Mouse (Mus musculus): ENCODE results near the gene Iqch.

The Iqch gene

DNA sequence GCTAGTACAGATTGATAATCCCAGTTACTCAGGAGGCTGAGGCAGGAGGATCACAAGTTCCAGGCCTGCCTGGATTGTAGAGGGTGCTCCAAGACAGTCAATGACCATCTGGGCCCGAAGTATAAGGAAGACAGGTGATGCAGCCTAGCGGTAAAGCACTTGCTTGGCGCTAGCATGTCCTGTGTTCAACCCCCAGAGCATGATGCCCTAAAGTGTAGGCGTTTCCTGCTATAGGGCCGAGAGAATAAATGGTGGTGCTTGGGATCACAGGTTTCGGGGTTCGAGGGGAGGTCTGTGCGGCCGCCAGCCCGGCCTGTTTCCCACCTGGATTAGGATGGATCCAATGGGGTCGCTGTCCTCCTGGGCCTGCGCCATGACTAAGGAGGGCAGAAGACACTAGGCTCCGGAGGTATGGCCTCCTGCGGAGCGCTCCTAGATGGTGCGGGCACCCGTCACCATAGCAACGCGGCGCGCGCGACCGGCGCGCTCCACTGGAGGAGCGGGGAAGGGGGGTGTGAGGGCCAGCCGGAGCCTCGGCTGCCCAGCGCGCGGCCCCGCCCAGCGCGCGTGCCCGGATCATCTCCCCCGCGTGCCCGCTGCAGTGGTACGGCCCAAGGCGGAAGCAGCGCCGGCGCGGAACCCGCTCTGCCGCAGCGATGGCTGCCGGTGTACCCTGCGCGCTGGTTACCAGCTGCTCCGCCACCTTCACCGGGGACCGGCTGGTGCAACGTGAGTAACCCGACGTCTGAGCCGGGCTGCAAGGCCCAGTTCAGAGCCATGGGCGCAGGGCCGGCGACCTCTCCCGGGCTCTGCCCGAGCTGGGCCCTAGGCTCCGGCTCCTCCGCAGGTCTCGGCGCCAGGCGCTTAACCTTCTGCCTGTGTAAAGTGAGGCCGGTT lies at the start of gene Iqch, which contains the start of gene Aagab:
Gene Iqch (minus strand): TSS at position 451 of the 897 bp plus-strand sequence.
Gene Aagab (plus strand): TSS at position 618 of the 897 bp plus-strand sequence.
- peak; percentile 97 to 98 for DNase-seq

DNA sequence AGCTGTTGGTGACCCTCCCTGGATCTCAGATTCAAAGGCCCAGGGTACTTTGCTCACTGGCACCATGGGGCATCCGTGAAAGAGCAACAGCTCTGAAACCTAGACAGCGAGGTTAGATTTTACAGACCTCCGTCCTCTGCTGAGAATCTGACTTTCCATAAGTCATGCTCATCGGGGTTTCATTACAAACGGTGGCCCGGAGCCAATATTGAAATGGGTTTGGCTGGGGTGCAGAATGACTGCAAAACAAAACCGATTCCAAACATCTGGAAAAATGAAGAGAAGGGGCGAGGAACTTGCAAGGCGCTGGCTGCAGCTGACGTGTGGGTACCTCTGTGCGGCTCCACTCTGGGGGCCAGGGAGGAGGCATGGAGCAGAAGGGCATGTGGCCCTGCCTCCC lies 49.3 kb upstream of the Iqch start:
- no peak for DNase-seq

DNA sequence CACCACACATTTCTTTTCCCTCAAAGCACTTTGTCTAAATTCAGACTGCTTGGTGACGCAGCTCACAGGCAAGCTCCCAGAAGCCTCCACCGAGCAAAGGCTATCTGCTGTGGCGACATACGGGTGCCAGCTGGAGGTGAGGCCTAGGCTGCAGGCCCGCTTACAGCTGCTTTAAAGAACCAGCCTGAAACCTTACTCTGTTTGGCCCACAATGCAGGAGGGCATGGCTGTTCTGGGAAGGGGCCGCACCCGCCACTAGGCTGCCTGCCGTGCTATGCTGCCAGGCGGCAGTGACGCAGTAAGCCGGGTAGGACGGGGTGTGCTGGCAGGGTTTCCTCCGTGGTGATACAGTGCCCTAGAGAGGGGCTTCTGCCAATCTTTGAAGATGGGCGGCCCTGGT lies 48.6 kb upstream of the Iqch start:
- DNase-seq, result peak; percentile 52 to 55

DNA sequence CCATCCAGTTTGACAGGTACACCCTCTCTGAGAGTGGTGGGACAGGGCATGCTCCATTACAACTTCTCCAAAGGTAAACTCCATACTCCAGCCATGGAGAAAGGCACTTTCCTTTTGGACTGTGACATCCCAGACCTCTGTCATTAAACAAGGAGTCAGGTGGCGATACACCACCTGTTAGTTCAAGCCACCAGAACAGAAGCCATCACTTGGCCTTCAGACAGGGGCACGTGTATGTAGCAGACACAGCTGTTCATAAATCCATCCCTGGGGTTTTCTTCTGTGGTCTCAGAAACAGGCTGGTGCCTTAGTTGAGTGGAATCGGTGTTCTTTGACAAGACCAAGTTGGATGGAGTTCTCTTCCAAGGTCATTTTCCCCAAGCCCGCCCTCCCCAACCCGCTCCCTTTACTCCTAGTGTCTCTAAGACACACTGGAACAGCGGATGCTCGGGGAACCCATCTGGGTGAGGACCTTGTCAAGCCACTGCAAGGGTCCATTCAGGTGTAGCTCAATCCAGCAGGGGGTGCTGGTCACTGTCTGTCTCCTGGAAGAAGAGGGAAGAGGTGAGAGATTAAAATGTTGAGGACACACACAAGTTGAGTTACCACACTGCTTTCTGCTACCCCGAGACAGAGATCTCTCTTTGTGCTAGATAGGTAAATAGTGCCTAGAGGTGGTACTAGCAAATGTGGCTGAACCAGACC lies 47.7 kb upstream of the Iqch start:
- DNase-seq, result no peak

DNA sequence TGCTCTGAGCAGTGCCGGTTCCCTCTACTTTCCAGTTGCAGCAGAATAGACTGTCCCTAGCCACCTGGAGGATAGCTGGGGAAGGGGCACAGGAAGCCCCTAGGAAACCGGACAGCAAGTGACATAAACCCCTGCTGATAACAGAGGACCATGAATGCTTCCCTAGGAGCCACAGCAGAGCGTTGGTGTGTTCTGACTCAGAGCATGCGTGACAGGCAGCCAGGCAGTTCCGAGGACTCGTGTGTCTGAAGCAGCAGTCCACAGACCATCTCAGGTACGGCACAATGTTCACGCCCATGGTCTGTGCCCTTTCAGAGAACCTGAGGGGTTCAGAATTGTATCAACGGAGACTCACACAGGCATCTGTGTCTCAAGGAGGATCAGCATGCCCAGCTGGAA lies 46.2 kb upstream of the Iqch start:
- no peak for DNase-seq

DNA sequence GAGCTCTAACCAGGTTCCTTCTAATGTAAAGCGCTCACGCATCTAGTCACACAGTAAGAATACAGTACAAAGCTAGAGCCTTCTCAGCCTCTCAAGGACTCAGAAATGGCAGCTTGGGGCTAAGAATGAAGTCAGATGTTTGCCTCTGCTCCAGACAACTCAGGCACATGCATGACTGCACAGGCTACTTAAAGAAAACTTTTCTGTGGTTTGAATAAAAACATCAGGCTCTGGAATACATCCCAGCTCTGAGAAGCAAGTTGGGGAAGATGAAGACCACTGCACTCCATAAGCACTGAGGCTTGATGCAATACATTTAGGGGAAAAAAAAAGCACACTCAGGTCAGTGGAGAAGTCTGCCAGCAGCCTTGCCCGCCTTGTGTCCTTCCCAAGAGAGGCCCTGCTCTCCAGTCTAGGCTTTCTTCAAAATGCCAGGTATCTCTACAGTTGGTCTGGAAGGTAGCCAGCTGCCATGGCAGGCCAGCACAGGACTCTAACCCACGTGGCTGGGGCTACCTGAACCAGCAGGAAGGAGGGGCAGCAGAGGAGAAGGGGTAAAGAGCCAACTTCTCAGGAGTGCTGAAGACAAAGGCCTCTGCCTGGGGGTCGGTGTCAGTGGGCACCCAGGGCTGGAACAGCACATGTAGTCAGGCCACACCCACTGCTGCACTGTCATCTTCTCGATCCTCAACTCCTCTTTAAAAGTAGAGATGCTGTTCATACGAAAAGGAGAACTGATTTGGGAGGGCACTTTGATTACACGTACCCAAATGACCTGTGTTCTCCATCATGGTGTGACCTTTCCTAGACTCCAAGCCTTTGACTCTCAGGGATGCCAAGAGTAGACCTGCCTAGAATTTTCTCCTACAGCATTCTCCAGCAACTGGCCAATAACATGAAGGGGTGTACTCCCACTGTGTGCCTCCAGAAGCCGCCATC lies 45.6 kb upstream of the Iqch start:
- DNase-seq, result peak; percentile 45 to 46

DNA sequence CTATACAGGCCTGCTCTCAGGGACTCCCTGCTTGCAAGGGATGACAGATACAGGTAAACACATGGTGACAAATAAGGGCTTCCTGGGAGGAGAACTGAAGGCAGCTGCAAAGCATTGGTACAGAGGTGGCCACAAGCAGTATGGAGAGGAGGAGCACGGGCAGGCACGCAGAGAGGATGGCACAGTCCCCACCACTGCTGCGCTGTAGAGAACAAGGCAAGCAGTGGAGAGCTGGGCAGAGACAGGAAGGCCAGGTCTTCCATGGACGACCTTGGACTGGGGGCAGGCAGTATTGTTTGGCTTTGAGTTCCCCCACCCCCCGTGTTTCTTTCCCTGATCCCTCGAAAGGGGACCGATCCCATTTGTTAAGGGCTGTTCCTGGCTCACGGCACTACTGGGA lies 42.8 kb upstream of the Iqch start:
- DNase-seq, result no peak

DNA sequence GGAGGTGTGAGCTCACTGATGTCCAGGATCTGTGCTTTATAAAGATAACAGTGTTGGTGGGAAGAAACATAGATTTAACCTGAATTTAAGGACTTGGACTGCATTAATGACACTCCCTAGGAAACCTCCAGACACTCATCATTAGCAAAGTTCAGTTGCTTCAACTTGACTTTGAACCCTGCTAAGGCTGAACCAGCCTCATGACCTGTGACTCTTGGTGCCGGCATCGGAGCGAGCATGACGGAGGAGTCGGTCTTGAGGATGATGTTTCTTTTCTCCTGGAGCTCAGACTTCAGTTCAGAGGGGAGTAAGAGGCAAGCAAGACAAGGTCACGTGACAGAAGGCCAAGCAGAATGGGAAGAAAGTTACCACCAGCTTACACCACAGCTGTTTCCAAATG lies 41.7 kb upstream of the Iqch start:
- DNase-seq, result no peak

DNA sequence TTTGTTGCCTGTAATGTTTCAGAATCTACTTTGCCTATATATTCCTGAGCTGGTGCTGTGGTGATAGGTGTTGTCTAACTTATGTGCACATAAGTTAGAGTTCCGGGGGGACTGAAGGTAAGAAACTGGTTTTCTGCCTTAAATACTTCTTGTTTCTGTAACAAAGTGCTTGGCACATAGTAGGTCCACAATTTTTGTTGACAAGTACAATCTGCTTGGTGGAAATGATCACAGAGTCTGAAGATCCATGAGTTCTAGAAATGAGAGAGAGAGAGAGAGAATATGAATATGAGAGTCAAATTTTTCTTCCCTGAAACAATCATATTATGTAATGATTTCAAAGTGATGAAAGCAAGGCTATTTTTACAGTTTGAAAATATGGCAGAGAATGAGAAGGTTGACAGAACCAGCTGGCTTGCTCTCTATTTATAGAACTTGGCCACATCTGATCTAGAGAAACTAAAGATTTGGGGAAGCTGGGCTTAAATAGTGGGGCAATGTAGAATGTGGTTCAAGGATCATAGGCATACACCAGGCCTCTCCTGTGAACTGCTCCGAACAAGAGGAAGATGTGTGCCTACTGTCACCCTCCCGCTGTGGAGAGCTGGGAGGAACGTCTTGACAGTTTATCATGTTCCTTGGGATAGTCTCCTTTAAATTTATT lies 39.8 kb upstream of the Iqch start:
- DNase-seq, result no peak

DNA sequence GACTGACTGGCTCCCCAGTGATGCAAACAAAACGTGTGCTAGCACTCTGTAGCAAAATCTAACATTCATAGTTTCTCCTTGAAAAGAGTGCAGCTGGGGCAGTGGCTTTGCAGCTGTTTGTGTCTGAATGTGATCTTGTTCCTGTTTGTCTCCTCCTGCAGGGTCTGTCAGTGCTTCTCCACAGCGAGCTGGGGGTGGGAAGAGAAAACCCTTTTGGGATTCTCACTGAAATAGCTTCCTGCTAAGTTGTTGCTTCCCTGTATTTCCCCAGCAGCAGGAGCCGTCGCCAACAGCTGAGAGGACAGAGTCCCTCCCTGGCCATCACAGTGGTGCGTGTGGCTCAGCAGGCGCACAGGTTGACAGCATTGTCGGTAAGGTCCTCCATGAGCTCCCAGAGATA lies 33.8 kb upstream of the Iqch start:
- no peak for DNase-seq

DNA sequence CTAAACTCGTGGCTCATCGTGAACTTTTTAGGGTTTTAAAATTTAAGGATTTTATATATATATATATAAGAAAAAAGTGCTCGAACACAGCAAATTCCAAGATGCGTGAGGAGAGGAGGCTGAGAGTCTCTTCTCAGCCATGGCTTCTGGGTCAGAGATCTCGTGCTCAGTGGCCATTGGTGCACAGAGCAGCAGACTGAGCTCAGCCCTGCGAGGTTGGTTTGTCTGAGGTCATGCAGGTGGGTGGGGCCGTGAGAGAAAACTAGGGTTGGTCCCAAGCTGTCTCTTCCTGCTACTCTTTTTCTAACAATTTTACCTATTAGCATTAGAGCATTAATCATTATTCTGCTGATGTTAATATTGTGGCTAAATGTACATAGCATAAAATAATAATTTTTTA lies 31.0 kb upstream of the Iqch start:
- DNase-seq, result no peak

DNA sequence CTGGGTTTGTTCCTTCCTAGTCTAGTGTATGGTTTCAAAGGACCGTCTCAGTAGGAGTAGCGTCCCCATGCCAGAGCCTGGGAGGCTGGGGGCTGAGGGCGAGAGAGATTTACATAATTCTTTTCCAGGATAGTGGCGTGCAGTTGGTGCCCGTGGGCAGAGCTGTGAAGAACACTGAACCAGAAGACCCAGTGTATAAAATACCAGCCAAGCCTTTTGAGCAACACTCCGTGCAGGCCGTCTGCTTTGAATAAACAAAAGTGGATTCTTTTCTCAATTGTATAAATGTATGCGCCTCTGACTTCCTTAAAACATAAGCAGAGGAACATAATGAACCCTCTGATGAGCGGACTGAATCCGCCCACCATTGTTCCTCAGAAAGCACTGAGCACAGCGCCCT lies 30.6 kb upstream of the Iqch start:
- no peak for DNase-seq

DNA sequence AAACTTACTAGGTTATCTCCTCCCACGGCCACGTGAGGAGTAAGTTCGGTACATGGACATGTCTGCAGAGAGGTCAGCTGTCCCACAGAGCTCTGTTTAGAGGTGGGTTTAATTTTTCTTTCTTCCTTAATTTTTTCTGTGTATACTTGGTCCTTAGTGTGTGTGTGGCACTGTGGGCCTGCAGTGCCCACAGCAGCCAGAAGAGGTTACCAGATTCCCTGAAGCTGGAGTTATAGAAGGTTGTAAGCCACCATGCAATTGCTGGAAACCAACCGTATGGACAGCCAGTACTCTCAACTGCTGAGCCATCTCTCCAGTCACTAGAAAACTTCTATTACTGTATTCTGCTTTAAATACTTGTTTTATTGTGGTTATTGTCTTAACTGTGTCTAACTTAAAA lies 29.8 kb upstream of the Iqch start:
- no peak for DNase-seq

DNA sequence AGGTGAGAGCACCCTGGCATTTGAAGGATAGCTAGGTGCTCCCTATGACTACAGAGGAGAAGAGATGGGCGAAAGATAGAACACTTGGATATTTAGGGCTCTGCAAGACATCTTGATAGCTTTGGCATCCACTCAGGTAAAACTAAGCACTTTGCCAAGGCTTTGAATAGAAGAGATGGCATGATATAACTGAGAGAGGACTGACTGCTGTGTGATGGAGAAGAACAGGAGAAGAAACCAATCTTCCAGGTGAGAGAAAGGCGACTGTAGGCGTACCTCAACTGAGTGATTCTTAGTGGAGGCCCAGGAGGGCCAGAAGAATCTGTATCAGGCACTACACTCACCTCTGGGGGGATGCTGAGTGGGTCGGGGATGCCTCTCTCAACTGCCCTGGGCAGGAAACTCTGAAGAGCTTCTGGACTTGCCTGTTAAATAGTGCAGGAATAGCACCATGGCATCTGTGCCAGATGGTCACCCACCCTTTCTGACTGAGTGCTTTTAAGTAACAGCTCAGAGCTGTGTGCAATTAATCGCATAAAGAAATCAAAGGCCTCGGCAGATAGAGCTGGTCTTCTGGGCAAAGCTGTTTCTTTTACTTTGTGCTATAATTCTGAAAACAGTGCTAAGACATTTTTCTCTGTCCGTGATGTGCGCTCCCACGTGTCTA lies 22.9 kb upstream of the Iqch start:
- DNase-seq, result no peak

DNA sequence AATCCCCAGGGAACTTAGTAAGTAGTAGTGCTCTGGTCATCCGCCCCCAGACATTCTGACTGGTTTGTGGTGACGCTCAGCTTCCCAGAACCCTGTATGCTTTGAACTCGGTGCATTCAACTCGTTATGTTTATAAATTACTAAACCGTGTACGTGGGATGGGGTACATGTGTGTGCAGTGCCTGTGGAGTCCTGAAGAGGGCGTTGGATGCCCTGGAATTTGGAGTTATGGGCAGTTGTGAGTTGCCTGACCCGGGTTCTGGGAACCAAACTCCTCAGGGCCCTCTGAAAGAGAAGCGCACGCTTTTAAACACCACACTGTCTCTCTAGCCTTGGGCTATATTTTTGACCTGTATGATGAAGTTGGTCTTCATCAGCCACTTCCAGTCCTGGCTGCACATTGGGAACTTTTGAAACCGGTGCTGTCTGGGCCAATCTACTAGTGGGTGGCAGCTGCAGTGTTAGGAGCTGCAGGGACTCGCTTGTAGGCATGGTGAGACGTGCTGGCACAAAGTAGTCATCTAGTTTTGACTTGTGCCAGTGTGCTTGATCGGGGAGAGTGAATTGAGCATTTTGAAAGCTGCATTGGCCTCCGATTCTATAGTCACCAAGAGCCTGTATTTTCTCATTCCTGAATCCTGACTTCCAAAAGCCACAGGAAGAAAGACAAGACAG lies 21.7 kb upstream of the Iqch start:
- DNase-seq, result no peak

DNA sequence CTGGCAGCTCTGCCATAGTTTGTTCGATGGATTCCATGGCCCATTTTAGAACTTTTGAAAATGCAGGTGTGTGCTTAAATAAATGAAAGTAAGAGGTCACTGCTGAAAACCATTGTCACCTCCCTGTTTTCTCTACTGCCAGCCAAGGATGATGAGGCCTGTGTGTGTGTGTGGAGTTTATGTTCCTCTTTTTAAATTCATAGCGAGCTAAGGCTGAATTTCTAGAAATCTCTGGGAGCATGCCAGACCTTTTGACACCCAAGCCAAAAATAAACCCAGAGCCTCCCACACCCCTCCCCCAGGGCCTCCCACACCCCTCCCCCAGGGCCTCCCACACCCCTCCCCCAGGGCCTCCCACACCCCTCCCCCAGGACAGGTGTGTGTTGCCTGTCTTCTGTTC lies 15.7 kb upstream of the Iqch start:
- DNase-seq, result no peak

DNA sequence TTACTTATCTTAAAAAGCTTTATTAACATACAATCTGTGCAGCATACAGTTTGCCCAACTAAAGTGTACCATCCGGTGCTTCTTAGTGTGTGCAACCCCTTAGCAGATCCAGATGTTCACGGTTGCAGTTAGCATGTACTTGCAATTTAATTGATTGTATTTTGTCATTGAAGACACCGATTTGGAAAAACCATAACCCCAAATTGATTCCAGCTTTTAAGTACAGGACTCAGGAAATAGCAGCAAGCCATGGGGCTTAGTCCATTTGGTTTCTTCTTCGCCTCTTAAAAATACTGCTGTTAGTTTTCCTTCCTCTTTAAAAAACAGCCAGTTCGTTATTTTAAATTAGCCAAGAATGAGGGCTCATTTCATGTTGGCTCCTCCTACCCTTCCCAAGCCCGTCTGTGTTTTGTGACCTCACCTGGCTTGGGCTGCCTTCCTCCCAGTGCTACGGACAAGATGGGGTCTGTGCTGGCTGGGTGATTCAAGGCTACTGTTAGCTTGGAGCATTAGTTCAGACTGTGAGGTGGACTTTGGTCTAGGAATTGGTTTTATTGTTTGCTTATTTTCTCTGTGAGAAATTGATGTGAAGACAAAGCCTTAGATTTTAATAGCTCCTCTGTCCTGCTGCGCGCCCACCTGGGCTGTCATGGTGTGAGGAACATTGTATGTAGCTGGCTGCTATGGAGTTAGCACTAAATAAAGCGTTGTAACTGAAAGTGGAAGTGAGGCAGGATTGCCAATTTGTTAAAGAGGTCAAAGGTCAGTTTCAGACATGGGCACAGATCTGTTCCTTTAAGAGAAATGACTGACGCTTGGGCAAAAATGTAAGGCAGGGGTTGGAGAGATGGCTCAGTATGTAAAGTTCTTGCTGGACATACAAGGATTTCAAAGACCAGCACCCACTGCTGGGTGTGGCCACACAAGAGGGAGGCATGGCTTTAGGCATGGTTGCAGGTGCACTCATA lies 12.0 kb upstream of the Iqch start:
- no peak for DNase-seq

DNA sequence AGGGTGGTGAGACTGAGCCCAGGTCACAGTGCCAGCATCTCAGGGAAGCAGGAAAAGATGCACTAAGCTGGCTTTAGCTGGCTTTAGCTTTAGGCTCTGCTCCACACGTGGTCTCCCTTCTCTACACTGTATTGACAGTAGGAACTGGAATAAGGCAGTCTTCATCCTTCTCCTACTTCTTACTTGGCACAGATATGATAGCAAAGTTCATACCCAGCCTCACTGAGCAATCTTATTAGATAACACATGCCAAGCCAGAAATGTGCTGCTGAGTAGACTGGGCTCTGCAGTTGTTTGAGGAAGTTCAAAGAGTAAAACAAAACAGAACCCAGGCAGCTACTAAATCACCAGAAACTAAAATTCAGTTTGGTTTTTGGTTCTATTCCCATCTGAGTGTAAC lies 11.3 kb upstream of the Iqch start:
- DNase-seq, result no peak

DNA sequence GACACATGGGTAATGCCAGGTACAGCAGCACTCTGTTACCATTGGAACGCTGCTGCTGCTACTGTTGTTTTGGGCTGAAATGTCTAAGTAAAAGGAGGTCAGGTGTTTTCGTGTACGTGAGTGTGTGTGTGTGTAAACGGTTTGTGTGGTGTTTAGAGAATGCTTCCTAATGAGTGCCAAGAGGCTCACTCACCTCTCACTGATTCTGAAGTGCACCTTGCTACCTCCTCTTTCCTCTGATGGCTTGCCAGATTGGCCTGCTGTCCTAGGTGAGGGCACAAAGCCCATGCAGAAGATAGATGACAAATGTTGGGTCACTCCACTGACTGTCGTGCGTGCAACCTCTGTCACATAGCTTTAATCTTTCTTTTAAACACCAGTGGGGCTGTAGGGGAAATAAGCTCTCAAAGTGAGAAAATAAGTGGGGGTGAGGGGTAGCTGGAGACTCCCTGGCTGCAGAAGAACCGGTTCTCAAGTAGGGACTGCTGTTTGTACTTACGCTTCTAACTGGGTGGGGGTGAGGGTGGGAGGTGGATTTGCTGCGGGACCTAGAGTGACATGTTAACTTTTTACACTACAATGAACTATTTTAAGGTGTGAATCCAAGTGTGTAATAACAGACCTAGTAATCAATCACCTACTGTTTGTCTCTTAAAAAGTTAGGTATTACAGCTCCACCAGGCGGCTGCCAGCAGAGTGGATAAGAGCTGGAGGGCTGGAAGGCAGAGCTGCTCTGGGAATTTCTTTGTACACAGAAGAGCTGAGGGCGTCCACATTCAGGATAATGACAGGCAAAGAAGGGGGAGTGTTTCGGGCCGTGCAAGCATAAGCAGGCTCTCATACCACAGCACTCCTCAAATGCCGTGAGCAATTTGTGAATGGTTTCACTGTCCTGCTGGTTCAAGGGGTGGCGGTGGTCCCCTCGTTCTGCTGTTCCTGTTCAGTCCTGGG lies 10.5 kb upstream of the Iqch start:
- peak; percentile 32 to 46 for DNase-seq

Data from cerebellum, postnatal 36 days (tissue).